Mouse (Mus musculus): ENCODE measurements around the gene Dpysl5. TPM values are rescaled to one million over a fixed set of nuclear protein-coding genes. Genes with fewer than 3 reads are reported as not detected.
"Not testable (repeated sequence)": the region's sequence is repeated elsewhere in the genome, so short reads cannot be mapped to it uniquely, and the experiment has no call there.

Gene Dpysl5
- 100 to 1,000 TPM; 797 to 798 TPM for total RNA-seq (2021)

GRCm38 (mm10) chr5:30711147-30712001, at the start of gene Dpysl5:
Gene Dpysl5, plus strand, starts transcription at chr5:30711564.
- peak; percentile 94 for DNase-seq
- intact Hi-C loops (cut with DNase I) = loop anchor here (5.0 kb wide), 1 partner anchor 86 kb away; no protein-coding TSS in a partner anchor

DNA sequence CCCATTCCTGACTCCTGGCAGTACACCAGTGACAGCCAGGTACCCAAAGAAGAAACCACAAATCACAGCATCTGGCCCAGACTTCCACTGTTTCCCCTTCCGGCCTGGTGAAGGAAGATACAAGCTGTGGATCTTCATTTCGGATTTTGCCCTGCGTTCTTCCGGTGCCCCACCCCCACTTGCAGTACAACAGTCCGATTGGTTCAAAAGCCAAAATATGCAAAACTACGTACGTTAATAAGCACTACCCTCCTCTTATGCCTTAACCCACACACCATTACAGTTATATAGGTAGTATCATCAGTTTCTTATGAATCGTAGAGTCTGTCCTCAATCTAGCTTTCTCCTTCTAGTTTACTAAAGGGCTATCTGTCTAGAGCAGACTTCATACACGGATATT, 46.0 kb upstream of the Dpysl5 start:
- intact Hi-C loops (cut with DNase I) = no loop called here
- DNase-seq = no peak

- DNase-seq = no peak
- intact Hi-C loops (cut with DNase I) = no loop called here
Observed at GRCm38 (mm10) chr5:30665968-30666367, 45.4 kb upstream of the Dpysl5 start.

DNA sequence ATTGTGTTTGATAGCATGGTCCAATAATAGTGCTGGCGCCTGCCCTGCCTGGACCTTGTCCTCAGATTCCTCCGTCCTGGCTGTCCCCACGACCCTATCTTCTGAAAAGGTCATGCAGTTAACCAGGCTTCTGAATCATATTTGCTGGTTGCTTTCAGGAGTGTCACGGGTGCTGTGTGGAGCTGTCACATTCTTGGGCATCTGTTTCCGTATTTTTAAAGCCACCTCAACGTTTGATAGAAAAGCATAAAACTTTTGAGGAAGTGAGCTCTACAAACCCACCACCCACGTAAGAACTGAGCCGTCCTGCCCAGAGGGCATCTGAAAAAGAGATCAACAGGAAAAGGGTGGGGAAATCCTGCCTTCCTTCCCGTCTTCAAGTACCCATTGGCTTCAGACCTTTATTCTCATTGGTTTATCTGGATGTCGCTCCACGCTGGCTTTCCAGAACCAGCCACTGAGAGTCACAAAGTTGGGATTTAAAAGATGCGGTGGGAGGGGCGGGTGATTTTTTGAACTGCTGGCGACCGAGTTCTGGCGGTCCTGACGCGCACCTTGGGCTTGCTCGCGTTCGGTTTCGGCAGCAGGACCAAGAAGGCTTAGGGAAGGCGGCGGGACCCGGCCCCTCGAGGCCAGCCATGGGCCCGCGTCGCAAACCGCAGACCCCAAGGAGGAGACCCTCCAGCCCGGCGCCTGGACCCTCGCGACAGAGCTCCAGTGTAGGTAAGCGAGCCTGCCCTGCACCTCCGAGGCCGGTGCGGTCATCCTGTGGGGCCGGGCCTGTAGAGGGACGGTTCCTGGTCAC, 44.8 kb upstream of the Dpysl5 start, which contains the start of gene Cenpa:
TSS of gene Cenpa (plus strand) at position 387 of the 805 bp plus-strand sequence.
- DNase-seq = peak; percentile 86
- intact Hi-C loops (cut with DNase I) = no loop called here

DNA sequence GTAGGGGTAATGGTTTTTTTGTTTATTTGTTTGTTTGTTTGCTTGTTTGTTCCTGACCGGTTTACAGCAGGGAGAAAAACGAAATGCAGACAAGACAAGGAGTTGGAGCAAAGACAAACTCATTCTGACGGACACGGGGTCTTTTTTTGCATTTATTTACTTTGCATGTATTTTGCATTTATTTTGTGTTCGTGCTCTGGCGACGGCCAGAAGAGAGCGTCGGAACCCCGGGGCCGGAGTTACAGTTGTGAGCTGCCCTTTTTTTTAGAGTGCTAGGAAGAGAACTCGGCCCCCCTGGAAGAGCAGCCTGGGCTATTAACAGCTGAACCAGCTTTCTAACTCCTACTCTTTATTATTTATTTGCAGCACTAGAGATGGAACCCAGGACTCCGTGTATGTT, 44.1 kb upstream of the Dpysl5 start:
- DNase-seq = no peak
- intact Hi-C loops (cut with DNase I) = no loop called here

- intact Hi-C loops (cut with DNase I) = no loop called here
- DNase-seq = no peak
Observed at GRCm38 (mm10) chr5:30667686-30668085, 43.7 kb upstream of the Dpysl5 start.

DNA sequence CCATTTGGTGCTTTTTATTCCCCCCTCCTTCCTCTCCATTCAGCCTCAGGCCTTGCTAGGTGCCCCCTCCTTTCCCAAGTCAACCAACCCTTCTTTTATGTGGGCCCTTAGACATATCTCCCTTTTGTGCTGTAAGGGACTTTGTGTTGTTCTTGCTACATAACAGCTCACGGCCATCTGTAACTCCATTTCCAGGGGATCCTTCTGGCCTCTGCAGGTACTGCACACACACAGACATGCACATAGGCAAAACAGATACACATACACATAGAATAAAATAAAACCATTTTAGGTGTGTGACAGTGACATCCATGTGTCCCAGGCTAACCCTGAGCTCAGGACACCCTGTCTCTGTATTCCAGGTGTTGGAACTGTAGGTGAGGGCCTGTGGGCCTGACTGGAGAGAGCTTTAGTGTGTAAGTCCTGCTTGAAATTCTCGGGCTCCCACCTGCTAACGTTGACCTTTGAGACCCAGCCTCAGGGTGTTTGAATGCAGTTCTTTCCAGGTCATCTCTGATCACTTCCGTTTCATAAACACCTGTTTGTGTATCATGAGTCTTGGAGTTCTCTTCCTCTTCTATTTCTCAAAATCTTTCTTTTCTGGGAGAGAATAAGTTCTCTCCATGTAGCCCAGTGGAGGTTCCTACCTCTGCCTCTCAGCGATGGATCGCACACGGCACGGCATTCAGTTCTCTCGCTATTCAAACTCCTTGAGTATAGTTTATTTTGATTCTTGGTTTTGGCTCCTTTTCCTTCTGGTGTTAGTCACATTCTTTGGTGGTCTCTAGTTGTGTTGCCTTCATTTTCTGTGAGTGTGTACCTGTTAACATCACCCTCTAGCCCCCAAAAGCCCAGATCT, 42.5 kb upstream of the Dpysl5 start:
- intact Hi-C loops (cut with DNase I) = no loop called here
- no peak for DNase-seq

- intact Hi-C loops (cut with DNase I) = no loop called here
Observed at GRCm38 (mm10) chr5:30669496-30669830, 41.9 kb upstream of the Dpysl5 start.

DNA sequence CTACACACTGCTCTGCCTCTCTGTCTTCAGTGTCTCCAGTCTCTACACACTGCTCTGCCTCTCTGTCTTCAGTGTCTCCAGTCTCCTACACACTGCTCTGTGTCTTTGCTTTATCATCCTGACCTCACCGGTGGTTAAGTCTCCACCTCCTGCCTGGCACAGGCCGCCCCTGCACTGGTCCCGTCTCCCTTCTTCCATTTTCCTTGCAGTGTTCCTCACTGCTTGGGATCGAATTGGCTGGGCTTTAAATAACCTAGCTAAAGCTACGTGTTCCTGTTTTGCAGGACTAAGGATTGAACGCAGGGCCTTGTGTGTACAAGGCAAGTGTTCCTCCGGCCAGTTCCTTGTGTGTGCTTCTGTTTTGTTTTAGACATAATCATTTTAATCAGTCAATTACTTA, 41.3 kb upstream of the Dpysl5 start:
- intact Hi-C loops (cut with DNase I) = no loop called here

More at GRCm38 (mm10) chr5:30669496-30669830, 41.9 kb upstream of the Dpysl5 start:
- DNase-seq = no peak

GRCm38 (mm10) chr5:30674001-30674400, 37.4 kb upstream of the Dpysl5 start:
- intact Hi-C loops (cut with DNase I) = no loop called here
- no peak for DNase-seq

More for the DNA sequence above, 41.3 kb upstream of the Dpysl5 start:
- DNase-seq = no peak

- intact Hi-C loops (cut with DNase I) = no loop called here
- DNase-seq = no peak
Observed at GRCm38 (mm10) chr5:30676800-30677199, 34.6 kb upstream of the Dpysl5 start.

GRCm38 (mm10) chr5:30678069-30678468, 33.3 kb upstream of the Dpysl5 start:
- DNase-seq; intact Hi-C loops (cut with DNase I): not testable (repeated sequence)

DNA sequence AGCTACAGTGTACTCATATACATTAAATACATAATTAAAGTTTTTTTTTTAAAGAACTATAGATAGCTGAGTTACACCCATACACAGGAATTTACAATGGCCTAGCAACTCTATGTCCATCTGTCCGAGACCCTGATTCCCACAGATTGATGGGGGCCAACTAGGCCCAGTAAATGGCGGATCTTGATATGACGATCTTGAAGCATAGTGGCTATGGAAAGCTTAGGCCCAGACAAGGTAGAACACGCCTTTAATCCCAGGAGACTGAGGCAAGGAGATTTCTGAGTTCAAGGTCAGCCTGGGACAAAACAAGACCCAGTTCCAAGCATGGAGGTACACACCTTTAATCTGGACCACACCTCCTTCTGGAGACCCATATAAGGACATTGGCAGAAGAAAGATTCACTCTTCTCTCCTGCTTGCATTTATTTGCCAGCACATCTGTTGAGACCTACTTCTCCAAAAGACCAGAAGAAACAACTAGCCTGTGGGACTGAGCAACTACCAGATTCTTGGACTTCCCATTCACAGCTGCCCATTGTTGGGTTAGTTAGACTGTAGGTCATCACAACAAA, 32.6 kb upstream of the Dpysl5 start:
- no peak for DNase-seq
- intact Hi-C loops (cut with DNase I) = no loop called here

DNA sequence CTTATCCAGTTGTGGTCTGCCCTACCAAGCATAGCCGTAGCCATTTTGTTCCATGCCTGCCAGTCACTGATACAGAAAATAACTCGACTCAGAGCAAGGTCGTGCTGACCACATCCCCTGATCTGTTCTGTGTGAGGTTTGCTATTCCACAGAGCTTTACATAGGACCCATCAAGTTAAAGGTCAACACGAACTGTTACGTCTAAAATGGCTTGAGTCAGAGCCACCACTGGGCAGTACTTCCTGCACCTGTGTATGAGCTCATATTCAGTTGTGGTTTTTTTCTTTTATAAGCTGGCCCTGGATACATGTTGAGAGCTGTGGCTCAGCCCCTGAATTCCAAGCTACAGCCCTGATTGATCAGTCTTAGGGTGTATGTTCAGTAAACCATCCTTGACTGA, 31.8 kb upstream of the Dpysl5 start:
- intact Hi-C loops (cut with DNase I) = no loop called here
- DNase-seq = no peak

DNA sequence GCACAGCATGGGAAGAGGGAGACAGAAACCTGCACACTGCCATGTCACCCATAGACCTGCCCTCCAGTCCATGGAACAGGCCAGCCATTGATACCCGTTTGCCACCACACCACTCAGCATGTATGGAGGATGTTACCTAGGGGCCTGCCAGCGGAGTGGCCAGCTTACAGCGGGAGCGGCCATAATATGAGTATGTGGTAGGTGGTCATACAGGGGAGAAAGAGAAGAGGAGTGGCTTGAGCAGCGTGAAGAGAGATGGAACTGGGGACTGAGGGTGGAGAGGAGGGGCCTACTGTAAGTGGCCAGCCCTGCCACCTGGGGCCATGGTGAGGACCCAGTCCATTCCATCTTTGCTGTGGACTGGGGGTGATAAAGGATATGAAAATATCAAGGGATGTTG, 29.4 kb upstream of the Dpysl5 start:
- no peak for DNase-seq
- intact Hi-C loops (cut with DNase I) = no loop called here

DNA sequence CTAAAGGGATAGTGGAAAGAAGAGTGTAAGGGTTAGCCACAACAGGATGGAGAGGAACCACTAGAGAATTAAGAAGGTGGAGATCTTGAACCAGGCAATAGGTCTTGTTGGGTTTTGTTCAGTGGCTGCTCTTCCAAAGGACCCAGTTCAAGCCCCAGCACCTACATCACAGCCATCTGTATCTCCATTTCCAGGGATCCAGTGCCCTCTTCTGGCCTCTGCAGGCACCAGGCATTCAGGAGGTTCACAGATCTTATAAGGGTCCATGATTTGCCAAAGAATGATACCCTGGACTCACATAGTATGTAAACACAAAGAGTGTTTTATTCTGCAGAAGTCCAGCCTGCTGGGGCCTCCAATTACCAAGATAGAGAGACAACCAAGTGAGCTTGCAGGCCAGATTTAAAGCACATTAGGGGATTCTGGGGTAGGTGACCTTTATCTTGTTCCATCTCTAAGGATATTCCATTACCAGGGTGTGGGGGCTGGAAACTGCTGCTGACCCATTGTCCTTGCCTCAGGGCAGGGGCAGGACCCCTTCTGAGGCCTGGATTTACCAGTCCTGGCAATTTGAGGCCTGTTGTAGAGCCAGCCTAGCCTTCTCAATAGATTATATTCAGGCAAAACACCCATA, 28.3 kb upstream of the Dpysl5 start:
- no peak for DNase-seq
- intact Hi-C loops (cut with DNase I) = no loop called here

DNA sequence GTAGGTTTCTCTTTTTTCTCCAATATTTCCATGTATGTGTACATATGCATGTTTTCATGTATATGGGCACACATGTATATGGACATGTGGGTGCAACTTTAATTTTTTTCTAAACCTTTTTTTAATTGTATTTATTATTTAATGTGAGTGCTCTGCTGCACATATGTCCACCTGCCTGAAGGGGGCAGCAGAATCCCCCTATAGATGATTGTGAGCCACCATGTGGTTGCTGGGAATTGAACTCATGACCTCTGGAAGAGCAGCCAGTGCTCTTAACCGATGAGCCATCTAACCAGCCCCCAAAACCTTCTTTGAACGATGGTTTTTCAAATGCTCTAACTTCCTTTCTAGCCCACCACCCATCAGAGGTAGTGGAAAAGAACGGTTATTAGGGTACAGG, 27.4 kb upstream of the Dpysl5 start:
- intact Hi-C loops (cut with DNase I) = no loop called here
- no peak for DNase-seq

- DNase-seq = peak; percentile 26
- intact Hi-C loops (cut with DNase I) = no loop called here
Observed at GRCm38 (mm10) chr5:30686781-30687180, 24.6 kb upstream of the Dpysl5 start.

GRCm38 (mm10) chr5:30700361-30701000, 10.9 kb upstream of the Dpysl5 start:
- no peak for DNase-seq
- intact Hi-C loops (cut with DNase I) = no loop called here

Data from left cerebral cortex, postnatal 4 days (tissue).